Mouse (Mus musculus) G1E (cell line): ENCODE results near the gene C130026I21Rik. TPM values are rescaled to one million over a fixed set of nuclear protein-coding genes. Genes with fewer than 3 reads are reported as not detected.
"Not testable (repeated sequence)": the region's sequence is repeated elsewhere in the genome, so short reads cannot be mapped to it uniquely, and the experiment has no call there.

ENCODE experiments used
- ATAC-seq: 2 replicates; pipeline ENCODE4 v1.8.0; 2016; ENCODE audit warnings: mild to moderate bottlenecking; ENCODE audit not compliant: insufficient number of reproducible peaks, poor library complexity, low FRiP score, severe bottlenecking; ENCODE audit errors: extremely low read depth
- DNase-seq: peaks from one replicate; pipeline ENCODE4 v3.0.0; 2012; ENCODE audit warnings: low spot score
- H3K27me3 ChIP-seq: 2 replicates; pipeline ENCODE4 v1.6.1; 2012; ENCODE audit warnings: mild to moderate bottlenecking, low read length, inconsistent platforms; ENCODE audit not compliant: insufficient read depth
- H3K36me3 ChIP-seq: replicated peaks from 2 replicates; pipeline ENCODE3; 2012; ENCODE audit warnings: mild to moderate bottlenecking, inconsistent platforms
- H3K4me1 ChIP-seq: 2 replicates; pipeline ENCODE4 v1.6.1; 2012; ENCODE audit warnings: low read depth, low read length, inconsistent platforms, mixed read lengths; ENCODE audit not compliant: insufficient read depth
- H3K4me3 ChIP-seq: 2 replicates; pipeline ENCODE4 v1.5.1; 2012; ENCODE audit warnings: low read depth, mild to moderate bottlenecking, inconsistent platforms, low read length, moderate library complexity, mixed read lengths
- H3K9me3 ChIP-seq: replicated peaks from 2 replicates; pipeline ENCODE4 v1.6.1; 2012; ENCODE audit warnings: inconsistent platforms
- polyA plus RNA-seq: library from polyadenylated mRNA; stranded (reverse); fragments of >175 nt; gene quantifications from 2 replicates; pipeline ENCODE4 v1.2.3, GENCODE M21; 2012
- total RNA-seq, 2 experiments: library from RNA; stranded (forward) in 1 of 2; stranded (reverse) in 1 of 2; fragments of 200-1000 nt in 1 of 2; fragments of >200 nt in 1 of 2; fragmentation: Nextera tagmentation in 1 of 2; gene quantifications; 2 replicates each; pipeline ENCODE4 v1.2.3; 2014 to 2017

Gene C130026I21Rik
- total and polyA plus RNA-seq, 3 experiments: 4.1 TPM; not detected in 2

DNA sequence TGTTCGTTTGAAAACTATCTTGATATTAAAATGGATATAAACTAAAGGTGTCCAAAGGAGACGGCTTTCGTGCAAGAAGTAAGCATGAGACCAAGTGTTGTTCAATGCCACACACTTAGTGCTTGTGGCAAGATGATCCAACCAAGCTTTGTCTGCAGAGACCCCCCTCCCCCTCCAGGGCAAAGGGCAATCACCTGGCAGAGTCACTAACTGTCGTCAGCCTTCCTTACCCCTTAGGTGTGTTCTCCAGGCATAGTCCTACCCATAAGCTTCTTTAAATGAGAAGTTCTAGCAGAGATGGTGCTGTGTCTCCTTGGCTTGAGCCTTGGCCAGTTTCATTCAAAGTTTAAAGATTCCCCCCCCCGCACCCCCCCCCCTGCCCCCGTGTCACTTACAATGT is 152.8 kb downstream of the C130026I21Rik start:
- not testable (repeated sequence) for DNase-seq, ATAC-seq, H3K27me3 ChIP-seq, H3K4me1 ChIP-seq, H3K36me3 ChIP-seq, H3K4me3 ChIP-seq
- peaks cover 16% of the 10 kb centered on the region for H3K9me3 ChIP-seq

DNA sequence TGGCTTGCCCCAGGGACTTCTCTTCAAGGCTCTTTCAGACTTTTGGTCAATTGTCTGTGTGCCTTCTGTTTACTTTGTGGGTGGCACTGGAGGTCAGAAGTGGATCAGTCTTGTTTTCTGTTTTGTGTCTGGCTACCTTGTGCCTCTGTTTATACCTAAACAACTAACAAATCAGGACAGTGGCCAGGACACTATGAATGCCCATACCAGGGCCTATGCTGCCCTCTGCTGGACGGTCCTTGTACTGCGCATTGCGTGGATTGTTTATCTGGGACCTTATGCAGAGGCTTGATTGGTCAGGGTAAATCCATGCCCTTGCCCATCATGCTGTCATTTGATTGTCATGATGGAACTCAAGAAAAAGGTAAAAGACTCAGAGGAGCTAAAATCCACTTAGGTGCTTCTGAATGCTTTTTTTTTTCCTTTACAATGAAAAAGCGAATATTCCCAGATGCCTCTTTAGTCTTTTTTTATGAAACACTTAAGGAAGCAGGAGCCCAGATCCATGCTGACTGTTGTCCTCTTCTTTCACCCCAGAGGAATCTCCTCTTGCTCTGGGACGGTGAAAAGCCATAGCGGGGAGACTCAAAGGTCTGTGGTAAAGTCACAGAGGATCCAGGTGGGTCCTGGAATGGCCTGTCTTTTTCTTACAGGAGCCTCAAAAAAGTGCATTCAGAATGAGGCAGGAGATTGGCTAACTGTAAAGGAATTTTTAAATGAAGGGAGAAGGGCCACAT is 155.5 kb downstream of the C130026I21Rik start:
- H3K4me3 ChIP-seq, H3K36me3 ChIP-seq, H3K27me3 ChIP-seq, ATAC-seq, DNase-seq, H3K4me1 ChIP-seq: not testable (repeated sequence)
- H3K9me3 ChIP-seq: peaks cover 20% of the 10 kb centered on the region

DNA sequence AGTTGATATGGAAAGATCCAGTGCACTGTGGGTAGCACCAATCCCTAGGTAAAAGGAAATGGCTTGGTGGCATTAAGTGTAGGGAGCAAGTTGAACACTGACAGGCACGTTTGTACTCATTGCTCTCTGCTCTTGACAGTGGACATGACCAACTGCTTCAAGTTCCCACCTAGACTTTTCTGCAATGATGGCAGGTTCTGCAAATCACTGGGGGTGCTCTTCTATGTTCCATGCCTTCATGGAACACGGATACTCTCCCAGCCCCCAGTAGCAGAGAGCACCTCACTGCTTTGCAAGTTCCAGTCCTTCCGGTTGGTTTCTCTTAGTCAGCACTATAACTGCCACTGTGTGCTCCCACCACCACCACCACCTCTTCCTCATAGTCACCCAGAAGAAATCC is 156.3 kb downstream of the C130026I21Rik start:
- DNase-seq: not testable (repeated sequence)

DNA sequence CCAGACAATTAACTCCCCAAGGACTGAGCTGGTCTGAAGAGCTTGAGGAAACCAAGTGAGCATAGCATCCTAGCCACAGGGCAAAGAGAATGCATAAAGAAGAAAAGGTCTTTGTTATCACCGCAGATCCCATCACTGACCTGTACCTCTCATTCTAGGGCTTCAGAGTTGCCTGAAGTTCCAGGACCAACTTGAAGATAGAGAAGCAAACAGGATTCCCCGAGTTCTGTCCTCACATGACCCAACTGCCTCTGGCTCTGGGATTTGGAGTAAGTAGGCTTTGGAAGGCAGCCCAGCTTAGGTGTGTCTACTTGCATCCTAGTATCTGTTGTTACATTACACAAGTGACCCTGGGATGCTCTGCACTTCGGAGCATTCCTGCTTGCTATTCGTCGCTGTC is 157.5 kb downstream of the C130026I21Rik start:
- peaks cover 16% of the 10 kb centered on the region for H3K9me3 ChIP-seq
- not testable (repeated sequence) for H3K27me3 ChIP-seq, DNase-seq, H3K4me3 ChIP-seq, H3K36me3 ChIP-seq, ATAC-seq, H3K4me1 ChIP-seq

More for the DNA sequence above, 156.3 kb downstream of the C130026I21Rik start:
- not testable (repeated sequence) for H3K27me3 ChIP-seq, H3K36me3 ChIP-seq, ATAC-seq, H3K4me3 ChIP-seq, H3K4me1 ChIP-seq
- H3K9me3 ChIP-seq: peaks cover 19% of the 10 kb centered on the region

DNA sequence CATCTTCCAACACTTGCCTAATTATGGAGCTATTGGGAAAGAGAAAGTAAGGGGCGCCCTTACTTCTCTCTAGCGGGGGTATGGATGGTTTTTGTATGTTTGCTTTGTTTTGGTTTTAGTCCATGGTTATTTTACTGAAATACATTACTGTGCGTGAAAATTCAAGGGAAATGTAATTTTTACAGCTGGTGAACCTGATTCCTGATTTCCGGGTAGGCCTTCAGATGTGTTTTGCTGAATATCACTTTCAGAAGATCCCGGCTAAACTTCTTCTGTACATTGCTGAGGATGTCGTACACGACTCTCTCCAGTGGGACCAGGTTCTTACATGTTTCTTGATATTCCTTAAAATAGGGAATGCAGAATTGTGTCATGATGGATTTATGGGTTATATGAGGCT is 158.1 kb downstream of the C130026I21Rik start:
- H3K36me3 ChIP-seq, H3K4me1 ChIP-seq, ATAC-seq, H3K27me3 ChIP-seq, H3K4me3 ChIP-seq, DNase-seq: not testable (repeated sequence)
- H3K9me3 ChIP-seq: peaks cover 13% of the 10 kb centered on the region

DNA sequence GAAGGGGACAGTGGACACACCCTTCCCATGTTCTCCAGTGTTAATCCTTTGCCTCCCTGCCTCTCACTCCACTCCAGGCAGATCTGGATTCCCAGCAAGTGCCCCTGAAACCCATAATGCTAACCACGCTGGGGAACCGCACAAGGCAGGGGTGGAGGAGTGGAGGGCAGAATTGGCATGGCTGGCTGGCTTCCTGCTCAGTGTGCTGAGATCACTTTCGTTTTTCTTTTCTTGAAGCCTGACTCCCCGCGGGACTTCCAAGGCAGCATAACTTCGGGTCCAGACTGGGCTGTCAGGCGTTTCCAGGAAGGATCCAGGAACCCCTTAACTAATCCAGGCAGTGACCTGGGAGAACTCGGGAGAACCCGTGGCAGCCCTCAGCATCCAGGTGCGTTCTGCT is 158.8 kb downstream of the C130026I21Rik start:
- H3K4me1 ChIP-seq, H3K36me3 ChIP-seq, H3K4me3 ChIP-seq, H3K27me3 ChIP-seq, ATAC-seq, DNase-seq: not testable (repeated sequence)
- peaks cover 11% of the 10 kb centered on the region for H3K9me3 ChIP-seq

DNA sequence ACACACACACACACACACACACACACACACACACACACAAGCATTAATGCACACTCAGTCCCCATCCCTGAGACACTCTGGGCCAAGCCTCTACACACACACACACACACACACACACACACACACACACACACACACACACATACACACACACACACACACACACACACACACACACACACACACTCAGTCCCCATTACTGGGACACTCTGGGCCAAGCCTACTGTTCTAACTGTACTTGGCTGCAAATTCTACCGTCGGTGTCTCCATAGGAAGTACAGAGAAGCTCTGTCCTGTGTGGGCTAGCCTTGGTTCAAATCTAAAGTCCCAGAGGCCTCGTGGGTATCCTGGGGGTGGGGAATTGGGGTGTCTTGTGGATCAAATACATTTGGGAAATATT is 159.5 kb downstream of the C130026I21Rik start:
- DNase-seq, H3K36me3 ChIP-seq, H3K4me1 ChIP-seq, H3K27me3 ChIP-seq, ATAC-seq, H3K4me3 ChIP-seq: not testable (repeated sequence)
- H3K9me3 ChIP-seq: peaks cover 13% of the 10 kb centered on the region

DNA sequence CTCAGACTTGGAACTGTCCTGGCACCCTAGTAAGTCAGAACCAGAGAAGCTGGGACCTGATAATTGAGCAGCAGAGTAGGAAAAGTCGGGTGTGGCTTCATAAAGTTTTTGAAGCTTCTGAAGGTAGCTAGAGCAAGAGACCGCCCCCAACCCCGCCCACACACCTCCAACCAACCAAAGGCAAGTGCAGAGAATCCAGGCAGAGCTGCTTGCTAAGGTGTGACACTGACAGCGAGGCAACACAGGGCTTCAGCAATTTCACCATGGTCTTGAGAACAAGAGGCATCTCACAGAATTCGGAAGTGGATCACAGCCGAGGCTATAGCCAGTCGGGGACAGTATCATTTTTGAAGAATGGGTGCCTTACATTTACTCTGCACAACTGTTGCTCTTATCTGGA is 160.6 kb downstream of the C130026I21Rik start, which contains the start of gene A530032D15Rik:
Gene A530032D15Rik (minus strand): TSS at position 101 of the 400 bp plus-strand sequence.
- not testable (repeated sequence) for H3K4me1 ChIP-seq, H3K27me3 ChIP-seq, H3K36me3 ChIP-seq, ATAC-seq, H3K4me3 ChIP-seq, DNase-seq
- H3K9me3 ChIP-seq: peaks cover 15% of the 10 kb centered on the region

DNA sequence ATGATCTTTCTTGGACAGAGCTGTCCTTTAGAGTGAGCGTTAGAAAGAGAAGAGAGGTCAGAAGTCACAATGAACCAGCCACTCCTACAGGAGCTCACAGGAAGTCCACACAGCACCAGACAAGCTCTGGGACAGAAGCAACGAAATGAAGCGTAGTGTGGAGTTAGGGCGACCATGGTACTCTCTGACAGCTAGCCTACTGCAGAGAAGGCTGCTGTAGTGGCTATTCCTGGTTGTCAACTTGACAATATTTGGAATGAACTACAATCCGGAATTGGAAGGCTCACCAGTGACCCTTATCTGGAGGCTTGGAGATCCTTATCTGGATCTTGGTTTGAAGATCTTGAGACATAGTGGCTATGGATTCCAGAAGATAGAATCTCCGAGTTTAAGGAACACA is 164.4 kb downstream of the C130026I21Rik start:
- H3K36me3 ChIP-seq, ATAC-seq, DNase-seq, H3K4me1 ChIP-seq, H3K27me3 ChIP-seq, H3K4me3 ChIP-seq: not testable (repeated sequence)
- peaks cover 13% of the 10 kb centered on the region for H3K9me3 ChIP-seq

DNA sequence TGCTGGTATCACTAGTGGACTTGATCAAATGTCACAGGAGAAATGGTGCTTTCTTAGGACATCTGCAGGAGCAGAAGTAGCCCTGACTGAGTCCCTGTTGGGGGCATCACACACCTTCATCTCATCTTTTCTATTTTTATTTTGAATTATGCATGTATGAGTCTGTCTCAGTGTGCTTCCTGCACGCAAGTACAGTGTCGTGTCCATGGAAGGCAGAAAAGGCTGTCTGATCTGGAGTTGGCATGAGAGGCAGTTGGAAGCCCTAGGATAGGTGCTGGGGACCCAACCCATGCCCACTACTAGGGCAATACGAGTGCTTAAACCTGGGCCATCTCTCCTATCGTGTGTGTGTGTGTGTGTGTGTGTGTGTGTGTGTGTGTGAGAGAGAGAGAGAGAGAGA is 165.0 kb downstream of the C130026I21Rik start:
- DNase-seq, H3K4me3 ChIP-seq, H3K4me1 ChIP-seq, H3K27me3 ChIP-seq, H3K36me3 ChIP-seq, ATAC-seq: not testable (repeated sequence)
- H3K9me3 ChIP-seq: peaks cover 11% of the 10 kb centered on the region

DNA sequence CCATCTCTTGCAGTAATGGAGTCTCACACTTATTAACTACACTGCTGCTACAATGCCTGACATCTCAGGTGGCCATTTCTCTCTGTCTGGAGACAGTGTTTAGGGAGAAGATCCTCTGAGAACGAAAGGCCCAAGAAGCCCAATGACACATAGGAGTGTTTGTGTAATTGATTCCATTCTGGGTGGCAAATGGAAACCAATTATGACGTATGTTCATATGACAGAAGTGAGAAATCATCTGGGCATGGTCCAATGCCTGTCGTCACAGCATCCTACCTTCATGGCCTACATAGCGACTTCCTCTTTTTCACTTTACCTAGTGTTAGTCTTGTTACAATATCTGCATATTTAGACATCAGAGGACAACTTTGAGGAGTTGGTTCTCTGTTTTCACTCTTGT is 168.6 kb downstream of the C130026I21Rik start:
- H3K4me1 ChIP-seq, DNase-seq, H3K4me3 ChIP-seq, H3K27me3 ChIP-seq, ATAC-seq, H3K36me3 ChIP-seq: not testable (repeated sequence)
- H3K9me3 ChIP-seq: peaks cover 17% of the 10 kb centered on the region

DNA sequence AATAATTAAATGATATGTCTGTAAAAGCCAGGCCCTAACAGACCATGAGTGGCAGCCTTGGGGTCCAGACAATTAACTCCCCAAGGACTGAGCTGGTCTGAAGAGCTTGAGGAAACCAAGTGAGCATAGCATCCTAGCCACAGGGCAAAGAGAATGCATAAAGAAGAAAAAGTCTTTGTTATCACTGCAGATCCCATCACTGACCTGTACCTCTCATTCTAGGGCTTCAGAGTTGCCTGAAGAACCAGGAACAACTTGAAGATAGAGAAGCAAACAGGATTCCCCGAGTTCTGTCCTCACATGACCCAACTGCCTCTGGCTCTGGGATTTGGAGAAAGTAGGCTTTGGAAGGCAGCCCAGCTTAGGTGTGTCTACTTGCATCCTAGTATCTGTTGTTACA is 170.5 kb downstream of the C130026I21Rik start, which contains the start of gene Gm10553:
Gene Gm10553 (plus strand): TSS at position 301 of the 400 bp plus-strand sequence.
- not testable (repeated sequence) for H3K36me3 ChIP-seq, ATAC-seq, H3K27me3 ChIP-seq, H3K4me3 ChIP-seq, DNase-seq, H3K4me1 ChIP-seq
- H3K9me3 ChIP-seq: peaks cover 12% of the 10 kb centered on the region
